Comparison of ENCODE assay signal across 14 mouse cellular contexts in the genomic region with DNA sequence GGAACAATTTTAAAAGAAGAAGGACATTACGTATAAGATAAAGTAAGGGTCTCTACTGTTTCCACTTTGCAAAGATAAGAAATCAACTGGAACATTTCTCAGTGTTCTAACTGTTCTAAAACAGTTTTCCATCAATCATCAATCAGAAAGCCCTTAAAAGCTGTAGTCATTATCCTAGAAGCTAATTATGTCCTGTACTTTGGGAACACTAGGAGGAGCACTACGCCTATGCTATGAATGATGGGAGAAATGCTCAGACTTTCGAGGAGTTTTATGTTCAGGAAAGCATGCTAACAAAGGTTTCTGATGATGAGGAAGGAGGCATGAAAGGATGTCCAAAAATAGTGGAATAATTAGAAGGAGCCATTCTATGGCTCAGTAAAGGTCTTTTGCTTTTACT.
"Had no signal": no experiment of that assay in that cellular context is flagged by ENCODE, and none has a peak within 500 bp of the region (broad histone marks: within the 10 kb centered on the region; RNA-seq: fewer than 3 reads in every experiment).

No protein-coding gene starts in this region.

- DNase-seq: kidney, adult 11 months; kidney, adult 8-10 months; kidney, postnatal 25 days; liver, embryonic 13.5 days; lung, adult 2 months; lung, postnatal 14 days; lung, postnatal 4 days; thymus, adult 2 months; thymus, postnatal 14 days; thymus, postnatal 4 days had no signal

- H3K4me1 ChIP-seq: liver, embryonic 13.5 days; midbrain, embryonic 12.5 days; midbrain, embryonic 15.5 days; neural tube, embryonic 13.5 days had no signal

- H3K4me3 ChIP-seq: liver, embryonic 13.5 days; midbrain, embryonic 12.5 days; midbrain, embryonic 15.5 days; myocyte; neural tube, embryonic 13.5 days had no signal

- H3K9me3 ChIP-seq: liver, embryonic 13.5 days; midbrain, embryonic 12.5 days; midbrain, embryonic 15.5 days; neural tube, embryonic 13.5 days had no signal

- H3K27ac ChIP-seq: liver, embryonic 13.5 days; midbrain, embryonic 12.5 days; midbrain, embryonic 15.5 days; neural tube, embryonic 13.5 days had no signal

- H3K27me3 ChIP-seq: liver, embryonic 13.5 days; midbrain, embryonic 12.5 days; midbrain, embryonic 15.5 days; neural tube, embryonic 13.5 days had no signal

- H3K36me3 ChIP-seq: liver, embryonic 13.5 days; midbrain, embryonic 12.5 days; midbrain, embryonic 15.5 days; neural tube, embryonic 13.5 days had no signal

- H3K9ac ChIP-seq: liver, embryonic 13.5 days; midbrain, embryonic 12.5 days; midbrain, embryonic 15.5 days; neural tube, embryonic 13.5 days had no signal
